Comparison of ENCODE assay signal across 14 mouse cellular contexts in the genomic region with DNA sequence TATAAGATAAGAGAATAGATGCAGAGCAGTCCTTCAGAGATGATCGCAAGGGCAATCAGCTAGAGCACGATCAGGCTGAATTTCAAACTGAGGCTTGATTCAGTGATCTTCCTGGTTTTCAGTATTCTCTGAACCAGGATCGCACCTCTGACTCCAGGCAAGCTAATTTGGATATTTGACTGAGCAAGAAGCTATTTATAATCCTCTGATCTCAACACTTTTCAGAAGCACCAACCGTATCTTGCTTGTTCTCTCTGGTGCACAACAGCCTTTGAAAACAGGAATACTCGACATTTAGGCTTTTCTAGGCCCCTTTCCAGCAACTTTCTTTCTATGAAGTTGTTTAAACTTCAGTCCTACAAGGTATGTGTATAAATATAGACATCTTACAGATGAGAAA.
"Had no signal": no experiment of that assay in that cellular context is flagged by ENCODE, and none has a peak within 500 bp of the region (broad histone marks: within the 10 kb centered on the region; RNA-seq: fewer than 3 reads in every experiment).

No protein-coding gene starts in this region.

- H3K9ac ChIP-seq: limb, embryonic 13.5 days; liver, embryonic 14.5 days; midbrain, embryonic 12.5 days; neural tube, embryonic 13.5 days had no signal

- ATAC-seq: midbrain, embryonic 16.5 days had no signal

- H3K9me3 ChIP-seq: limb, embryonic 13.5 days; midbrain, embryonic 12.5 days; neural tube, embryonic 13.5 days had no signal

- H3K36me3 ChIP-seq: limb, embryonic 13.5 days; midbrain, embryonic 12.5 days; neural tube, embryonic 13.5 days had no signal

- H3K27me3 ChIP-seq: limb, embryonic 13.5 days; midbrain, embryonic 12.5 days; neural tube, embryonic 13.5 days had no signal

- H3K4me2 ChIP-seq: limb, embryonic 13.5 days; midbrain, embryonic 12.5 days; neural tube, embryonic 13.5 days had no signal

- H3K4me3 ChIP-seq: limb, embryonic 13.5 days; midbrain, embryonic 12.5 days; neural tube, embryonic 13.5 days had no signal

- H3K4me1 ChIP-seq: limb, embryonic 13.5 days; midbrain, embryonic 12.5 days; neural tube, embryonic 13.5 days had no signal

- DNase-seq: kidney, postnatal 25 days; layer of hippocampus, postnatal 36 days; left cerebral cortex, postnatal 4 days; lung, adult 18-20 months; retina, postnatal 1 day; right cerebral cortex, postnatal 4 days; spleen, adult 18-20 months; thymus, adult 2 months; thymus, postnatal 25 days had no signal

- H3K27ac ChIP-seq: limb, embryonic 13.5 days; liver, embryonic 14.5 days; midbrain, embryonic 12.5 days; neural tube, embryonic 13.5 days had no signal
